Mouse (Mus musculus): ENCODE measurements around the gene Gcgr.
A peak's percentile ranks its signal among the peaks of the same experiment; 100 is the strongest.

- 0 out of 3 replicates have a peak, but pooled peaks have one; percentile 4 for TF ChIP-seq TAL1 (IDR thresholded peaks at IDR 0.05; ENCODE audit: low read length)
- no peak for TF ChIP-seq GATA1 (IDR thresholded peaks at IDR 0.05; ENCODE audit: low read length)
Observed at GRCm38 (mm10) chr11:120520967-120521540, 9.4 kb upstream of the Gcgr start.

Data from erythroblast, embryonic 14.5 days (primary cell).